Mouse (Mus musculus): Measurements from ENCODE around the gene Zfp541. TPM values are rescaled to one million over a fixed set of nuclear protein-coding genes. Genes with fewer than 3 reads are reported as not detected.

Zfp541 gene
- total RNA-seq, 2 experiments from 2014 or later, result 0.66 to 0.70 TPM

DNA sequence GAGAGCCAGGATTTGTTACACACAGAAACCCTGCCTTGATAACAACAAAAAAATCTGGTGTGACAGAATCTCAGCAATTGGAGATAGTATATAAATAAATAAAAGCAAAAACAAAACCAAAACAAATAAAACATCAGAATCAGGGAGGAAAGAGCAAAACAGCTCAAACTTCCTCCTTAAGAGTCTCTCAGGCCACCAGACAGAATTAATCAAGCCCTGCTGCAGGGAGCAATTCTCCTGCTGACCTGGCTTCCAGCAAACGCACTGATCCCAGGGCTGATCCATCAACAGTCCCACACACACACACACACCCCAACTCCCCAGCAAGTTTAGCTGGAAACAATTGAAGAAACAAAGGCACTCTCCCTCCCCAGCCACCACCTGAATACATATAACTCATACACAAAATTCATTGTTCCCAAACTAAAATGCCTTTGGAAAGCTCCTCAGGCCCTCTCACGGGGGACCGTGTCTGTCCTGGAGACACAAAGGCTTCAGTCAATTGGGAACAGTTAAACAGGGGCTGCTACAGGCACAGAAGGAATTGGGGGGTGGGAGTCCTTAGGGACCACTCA lies 17.7 kb upstream of the Zfp541 start:
- no peak for DNase-seq (ENCODE audit: low spot score in 2 of 2)

DNA sequence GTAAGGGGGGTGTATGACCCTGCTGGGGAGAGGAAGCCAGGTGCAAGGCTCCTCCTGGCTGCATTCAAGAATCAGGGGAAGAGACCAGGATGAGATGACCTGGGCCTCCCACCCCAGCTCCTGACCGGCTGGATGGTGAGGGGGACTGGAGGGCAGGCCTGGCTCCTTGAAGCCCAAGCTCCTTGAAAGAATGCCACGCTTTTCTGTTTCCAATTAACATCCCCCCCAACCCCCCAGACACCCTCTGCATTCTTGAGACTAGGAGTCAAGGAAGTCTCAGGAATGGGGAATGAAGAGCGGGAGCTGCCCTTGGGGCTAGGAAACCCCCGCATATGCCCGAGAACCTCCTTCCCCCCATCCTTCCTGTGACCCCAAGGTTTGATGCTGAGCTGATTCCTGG lies 17.1 kb upstream of the Zfp541 start:
- no peak for DNase-seq (ENCODE audit: low spot score in 2 of 2)

DNA sequence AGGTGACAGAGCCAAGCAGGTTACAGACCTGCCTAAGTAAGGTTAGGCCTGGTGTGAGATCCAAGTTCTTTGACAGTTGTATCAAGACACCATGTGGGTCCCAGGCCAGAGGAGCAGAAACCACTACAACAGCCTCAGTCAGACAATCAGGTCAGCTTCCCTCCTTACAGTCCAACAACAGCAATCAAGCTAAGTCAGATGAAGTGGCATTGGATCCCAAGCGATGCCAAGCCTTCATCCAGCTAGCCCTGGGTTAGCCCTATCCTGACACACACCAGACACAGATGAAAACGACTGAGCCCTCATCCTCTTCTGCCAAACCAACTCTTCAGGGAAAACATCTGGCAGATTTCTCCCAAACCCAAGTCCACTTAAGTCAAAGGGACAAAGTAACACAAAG lies 16.1 kb upstream of the Zfp541 start:
- DNase-seq (ENCODE audit: low spot score in 2 of 2), result no peak

DNA sequence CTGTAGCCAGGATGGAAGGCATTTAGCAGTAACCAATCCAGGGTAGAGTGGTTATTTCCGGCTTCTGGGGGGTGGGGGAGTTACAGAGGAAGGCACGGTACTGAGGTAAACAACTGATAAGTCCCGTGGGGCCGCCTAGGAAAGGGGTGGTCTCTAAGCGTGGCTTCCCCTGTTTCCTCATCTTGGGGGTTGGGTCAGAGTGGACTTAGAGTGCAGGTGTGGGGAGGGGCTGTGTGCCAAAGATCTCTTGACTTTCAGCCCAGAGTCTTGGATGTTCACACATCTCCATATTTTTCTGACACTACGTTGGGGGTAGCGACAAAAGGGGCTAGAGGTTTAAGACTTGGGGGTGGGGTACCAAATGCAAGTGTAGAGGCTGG lies 15.5 kb upstream of the Zfp541 start:
- DNase-seq (ENCODE audit: low spot score in 2 of 2), result no peak

DNA sequence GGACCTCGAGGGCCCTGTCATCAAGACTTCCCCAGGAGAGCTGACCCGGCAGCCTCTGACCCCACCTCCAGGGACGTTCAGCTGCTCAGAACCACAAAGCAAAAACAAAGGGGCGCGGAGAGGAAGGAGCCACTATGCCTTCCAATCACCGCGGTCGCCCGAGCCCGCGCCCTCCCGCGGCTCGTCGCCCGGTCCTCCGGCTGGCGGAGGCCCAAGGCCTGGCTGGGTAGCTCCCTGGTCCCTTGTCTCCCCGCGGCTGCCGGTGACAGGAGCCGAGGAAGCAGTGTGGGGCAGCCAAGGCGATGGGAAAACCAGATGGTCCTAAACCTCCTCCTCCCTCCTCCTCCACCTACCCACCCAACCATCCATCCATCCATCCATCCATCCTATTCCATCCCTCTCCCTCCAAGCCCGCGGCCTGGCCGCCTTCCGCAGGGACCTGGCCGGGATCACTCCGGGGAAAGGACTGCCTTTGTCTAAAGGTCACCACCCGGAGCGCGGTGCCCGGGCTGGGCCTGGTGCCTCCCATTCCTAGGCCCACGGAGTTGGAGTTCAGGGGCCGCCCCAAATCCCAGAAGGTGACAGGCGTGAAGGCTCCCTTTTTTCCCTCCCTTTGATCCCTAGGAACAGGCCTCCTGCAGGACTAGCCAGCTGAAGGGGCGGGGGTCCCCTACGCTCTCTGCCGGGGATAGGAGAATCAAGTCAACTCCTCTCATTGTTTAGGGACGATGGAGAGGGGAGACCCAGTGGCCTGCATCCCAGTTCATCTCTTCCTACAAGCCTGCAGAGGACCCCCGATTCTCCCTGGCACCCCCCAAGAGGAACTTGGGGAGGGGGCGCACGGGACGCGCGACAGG lies 14.9 kb upstream of the Zfp541 start:
- peak; percentile 68 to 83 for DNase-seq (ENCODE audit: low spot score in 2 of 2)

DNA sequence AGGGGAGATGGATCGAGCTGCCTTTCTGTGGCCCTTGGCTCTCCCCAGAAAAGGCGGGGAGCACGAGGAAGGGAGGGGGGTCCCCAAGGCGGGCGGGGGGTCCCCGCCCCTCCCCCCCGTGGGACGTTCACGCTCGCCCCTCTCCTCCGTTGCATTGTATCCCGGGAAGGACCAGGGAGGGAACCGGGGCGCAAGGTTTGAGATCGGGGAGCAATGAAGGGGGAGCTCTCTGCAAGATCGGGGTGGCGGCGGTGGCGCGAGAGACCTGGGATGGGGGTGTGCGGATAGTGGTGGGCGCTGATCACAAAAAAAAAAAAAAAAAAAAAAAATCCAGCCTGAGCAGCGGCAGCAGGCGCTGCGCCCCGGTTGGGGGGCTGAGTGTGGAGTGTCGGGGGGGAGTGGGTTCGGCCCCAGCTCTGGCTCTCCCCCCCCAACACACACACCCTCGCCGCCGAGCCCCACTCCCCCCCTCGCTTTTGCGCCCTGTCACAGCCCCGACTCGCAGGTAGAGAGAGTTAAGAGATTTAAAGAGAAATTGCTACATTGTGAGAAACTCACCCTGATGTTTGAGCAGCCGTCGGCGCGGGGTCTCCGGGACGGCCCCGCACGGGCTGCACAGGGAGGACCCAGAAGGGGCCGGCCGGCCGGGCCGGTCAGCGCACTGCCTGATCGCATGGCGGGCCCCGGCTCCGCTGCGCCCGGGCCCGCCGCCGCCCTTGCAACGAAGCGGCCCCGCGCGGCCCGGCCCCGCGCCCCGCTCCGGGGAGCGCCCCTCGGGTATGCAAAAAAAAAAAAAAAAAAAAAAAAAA lies 14.1 kb upstream of the Zfp541 start, which contains the start of gene Bicra:
Bicra (minus strand) TSS at position 584 of the 809 bp plus-strand sequence.
- DNase-seq (ENCODE audit: low spot score in 2 of 2), result peak; percentile 70 to 73

DNA sequence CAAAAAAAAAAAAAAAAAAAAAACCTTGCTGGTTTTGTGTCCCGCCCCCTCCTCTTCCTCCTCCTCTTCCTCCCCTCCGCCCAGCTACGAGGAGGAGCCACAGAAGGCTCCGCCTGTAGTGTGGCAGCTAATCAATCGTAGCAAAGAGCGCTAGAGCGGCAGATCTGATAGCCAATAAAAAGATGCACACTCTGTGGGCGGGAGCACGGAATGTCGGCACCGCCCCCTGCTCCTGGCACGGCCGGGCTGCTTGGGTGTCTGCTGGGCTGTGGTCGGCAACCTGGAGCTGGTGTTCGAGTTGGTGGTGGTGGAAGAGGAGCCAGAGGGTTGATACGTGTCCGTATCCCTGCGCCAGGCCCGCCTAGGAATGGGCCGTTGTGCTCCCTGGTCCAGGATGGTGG lies 13.4 kb upstream of the Zfp541 start:
- peak; percentile 97 to 98 for DNase-seq (ENCODE audit: low spot score in 2 of 2)

DNA sequence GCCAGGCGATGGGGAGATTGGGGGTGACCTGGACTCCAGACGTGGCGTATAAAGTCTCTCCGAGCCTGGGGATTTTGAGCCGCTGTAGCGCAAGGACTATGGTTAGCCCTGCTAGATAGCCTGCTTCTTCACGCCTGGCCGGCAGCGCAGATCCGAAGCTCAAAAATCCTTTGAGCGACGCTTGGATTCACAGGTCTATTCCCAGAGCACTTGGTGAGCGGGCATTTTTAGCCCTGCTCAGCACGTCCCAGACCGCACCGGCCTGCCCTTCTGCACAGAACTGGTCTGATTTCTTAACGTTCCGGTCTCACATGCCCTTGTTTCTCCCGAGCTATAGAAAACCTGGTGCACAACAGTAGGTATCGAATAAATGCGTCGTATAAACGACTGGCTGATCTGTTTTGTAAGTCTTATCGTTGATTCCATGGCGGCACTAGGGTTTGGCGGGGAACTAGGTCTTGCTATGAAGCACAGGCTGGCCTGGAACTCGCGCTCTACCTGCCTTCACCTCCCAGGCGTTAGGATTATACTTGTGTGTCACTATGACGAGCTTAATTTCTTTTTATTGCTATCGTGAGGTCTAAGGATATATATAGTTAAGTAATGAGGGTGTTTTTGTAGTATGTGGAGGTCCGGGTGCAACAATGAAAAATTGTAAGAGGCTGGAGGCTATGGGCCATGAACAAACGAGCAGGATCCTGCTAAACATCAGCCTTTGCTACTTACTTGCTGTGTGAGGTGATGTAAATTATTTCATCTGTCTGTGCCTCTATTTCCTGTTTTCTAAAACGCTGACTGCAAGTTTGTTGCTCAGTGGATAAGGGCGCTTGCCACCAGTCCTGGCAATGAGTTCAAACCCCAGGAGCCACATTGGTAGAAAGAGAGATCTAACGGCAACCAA lies 12.7 kb upstream of the Zfp541 start:
- peak in 1 of 2 experiments; percentile 28 for DNase-seq (ENCODE audit: low spot score in 2 of 2)

DNA sequence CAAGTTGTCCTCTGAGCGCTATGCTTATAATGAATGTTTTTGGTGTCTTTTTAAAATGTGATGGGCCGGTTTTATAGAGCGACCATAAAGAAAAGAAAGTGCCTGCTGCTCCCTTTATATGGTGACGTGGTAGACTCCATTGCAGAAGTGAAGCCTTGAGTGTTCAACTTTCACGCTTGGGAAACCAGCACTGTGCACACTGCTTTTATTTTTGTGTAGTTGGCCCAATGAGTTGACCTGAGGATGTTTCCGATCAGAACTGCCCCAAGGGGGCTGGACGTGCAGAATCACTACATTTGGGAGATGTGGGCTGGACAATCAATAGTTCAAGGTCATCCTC lies 12.1 kb upstream of the Zfp541 start:
- no peak for DNase-seq (ENCODE audit: low spot score in 2 of 2)

DNA sequence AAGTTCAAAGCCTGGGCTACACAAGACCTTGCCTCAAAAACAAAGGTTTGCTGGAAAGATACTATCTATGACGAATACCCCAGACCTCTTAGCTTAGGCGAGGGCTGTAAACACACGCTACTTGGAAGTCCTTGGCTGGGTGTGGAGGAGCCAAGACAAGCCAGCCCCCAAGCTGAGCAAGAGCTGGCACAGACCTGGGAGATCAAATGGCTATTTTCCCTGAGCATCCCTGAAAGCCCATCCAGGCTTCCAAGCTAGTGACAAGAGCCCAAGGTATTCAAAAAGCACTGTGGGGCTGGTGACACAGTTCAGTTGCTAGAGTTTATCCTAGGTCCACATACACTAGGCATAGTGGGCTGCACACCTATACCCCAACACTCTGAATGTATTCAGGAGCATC lies 11.0 kb upstream of the Zfp541 start:
- no peak for DNase-seq (ENCODE audit: low spot score in 2 of 2)

DNA sequence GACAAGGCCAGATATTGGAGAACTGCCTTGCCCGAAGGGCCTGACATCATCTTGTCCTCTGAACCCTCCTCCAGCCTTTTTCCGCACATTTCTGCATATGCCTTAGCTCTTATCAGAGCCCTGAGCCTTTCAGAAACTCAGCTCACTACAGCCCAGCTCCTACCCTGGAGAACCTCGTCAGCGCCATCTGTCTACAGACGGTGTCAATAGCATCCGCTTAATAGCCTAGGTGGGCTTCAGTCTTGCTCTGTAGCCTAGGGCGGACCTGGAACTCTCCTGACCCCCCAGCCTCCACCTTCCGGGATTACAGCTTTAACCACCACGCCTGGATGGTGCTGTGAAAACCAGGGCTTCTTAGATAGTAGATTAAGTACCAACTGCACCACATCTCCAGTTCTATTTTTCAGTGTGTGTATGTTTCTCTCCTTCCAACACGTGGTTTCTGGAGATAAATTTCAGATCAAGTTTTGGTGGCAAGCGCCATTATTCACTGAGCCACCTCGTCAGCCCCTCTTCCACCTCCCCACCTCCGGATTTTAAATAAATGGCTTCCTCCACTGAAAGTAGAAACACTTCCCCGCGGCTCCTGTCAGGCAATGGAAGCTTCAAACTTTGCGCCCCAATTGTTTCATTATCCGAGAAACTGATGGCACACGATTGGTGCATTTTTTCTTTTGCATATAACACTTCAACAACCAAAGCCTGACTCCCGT lies 9.6 kb upstream of the Zfp541 start:
- peak; percentile 79 to 81 for DNase-seq (ENCODE audit: low spot score in 2 of 2)

DNA sequence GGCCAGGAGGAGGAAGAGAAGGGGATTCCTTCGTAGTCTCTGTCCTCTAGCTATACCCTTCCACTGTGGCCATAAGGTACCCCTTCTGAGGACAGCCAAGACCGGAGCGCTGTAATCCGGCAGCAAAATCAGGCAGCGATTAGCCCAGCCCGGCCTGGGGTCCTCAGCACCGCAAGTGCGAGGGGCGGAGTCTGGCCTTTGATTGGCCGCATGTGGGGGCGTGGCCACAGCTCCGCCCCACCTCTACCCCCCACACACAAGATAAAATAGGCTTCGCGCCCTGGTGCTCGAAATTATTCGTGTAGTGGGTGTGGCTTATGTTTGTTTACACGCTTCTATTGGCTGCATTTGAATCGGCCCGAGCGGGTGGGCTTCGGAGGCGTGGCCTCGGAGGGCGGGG lies 8.9 kb upstream of the Zfp541 start:
- peak; percentile 71 to 82 for DNase-seq (ENCODE audit: low spot score in 2 of 2)

DNA sequence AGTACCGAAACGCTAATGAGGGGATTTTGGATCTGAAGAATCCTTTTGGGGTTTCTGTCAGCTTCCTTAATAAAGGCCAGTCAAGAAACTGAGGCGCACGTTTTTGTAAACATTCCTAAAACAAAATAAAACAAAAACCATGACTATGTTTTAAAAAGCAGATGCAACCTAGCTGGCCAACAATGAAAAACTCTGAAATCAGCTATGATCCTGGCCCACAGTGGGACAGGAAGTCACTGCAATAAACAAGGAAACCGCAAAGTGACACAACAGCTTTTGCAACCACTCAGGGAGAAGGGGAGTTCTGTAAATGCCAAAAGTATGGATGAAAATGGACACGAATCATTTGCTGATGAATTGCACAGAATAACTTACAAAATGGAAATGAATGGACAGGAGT lies 8.5 kb upstream of the Zfp541 start:
- no peak for DNase-seq (ENCODE audit: low spot score in 2 of 2)

DNA sequence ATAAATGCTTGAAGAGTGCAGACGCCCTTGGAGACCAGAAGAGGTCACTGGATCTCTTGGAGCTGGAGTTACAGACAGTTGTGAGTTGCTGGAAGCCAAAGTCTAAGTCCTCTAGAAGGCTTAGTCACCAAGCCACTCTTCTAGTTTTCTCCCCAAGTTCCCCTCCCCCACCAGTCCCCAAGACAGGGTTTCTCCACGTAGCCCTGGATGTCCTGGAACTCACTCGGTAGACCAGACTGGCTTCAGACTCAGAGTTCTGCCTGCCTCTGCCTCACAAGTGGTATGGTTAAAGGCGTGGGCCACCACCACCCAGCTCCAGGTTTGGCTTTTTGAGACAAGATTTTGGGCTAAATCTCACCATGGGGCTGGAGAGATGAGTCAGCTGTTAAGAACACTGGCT lies 6.6 kb upstream of the Zfp541 start:
- no peak for DNase-seq (ENCODE audit: low spot score in 2 of 2)

DNA sequence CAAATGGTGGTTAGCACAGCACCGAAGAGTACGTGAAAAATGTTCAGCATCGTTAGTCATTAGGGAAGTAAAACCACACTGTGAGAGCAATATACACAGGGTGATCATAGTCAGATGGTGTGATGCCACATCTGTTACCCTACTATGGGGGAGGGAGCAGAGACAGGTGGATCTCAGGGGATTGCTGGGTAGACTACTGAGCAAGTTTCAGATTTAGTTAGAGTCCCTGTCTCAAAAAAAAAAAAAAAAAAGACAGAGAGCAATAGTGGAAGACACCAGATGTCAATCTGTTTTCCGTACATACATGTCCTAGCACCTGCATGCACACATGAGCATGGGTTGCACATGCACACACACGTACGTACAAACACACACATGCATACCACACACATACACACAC lies 5.9 kb upstream of the Zfp541 start:
- no peak for DNase-seq (ENCODE audit: low spot score in 2 of 2)

DNA sequence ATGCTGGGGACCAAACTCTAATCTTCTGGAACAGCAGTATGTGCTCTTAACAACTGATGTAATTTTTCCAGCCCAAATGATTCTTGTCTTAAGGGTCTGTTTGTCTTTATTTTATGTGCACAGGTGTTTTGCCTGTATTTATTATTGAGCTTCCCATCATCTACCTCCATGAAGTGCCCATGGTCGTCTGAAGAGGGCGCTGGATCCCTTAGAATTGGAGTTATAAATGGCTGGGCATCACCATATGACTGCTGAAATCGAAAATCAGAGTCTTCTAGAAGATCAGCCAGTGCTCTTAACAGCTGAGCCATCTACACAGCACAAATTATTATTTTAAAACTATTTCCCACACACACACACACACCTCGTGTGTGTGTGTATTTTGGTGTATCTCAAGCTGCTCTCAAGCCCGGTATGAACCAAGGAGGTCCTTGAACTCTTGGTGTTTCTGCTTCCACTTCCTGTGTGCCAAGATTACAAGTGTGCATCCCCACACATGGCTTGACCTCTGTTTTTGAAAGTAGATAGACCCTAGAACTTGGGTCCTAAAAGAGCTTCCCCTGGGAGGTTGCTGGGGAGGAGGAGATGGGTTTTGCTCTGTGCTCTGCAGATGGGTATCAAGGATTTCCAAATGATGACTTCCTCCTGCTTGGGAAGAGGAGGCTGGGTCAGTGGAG lies 5.0 kb upstream of the Zfp541 start:
- peak; percentile 52 to 73 for DNase-seq (ENCODE audit: low spot score in 2 of 2)

DNA sequence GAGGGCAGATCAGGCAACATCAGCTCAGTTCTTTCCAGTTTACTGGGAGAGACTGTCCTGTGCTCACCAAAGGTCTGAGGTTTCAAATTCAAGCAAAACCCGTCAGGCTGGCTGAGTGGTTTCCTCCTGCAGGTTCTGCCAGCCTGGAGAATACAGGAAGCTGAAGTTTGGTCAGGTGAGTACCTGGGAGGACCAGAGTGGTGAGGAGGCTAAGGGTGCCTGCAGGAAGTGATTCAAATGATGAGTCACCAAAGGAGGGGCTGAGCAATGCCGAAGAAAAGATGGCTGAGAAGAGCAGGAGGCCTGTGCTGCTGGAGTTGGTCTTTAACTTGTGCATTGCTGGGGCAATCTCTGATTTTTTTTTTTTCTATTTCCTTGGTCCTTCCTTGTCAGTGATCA lies 4.5 kb upstream of the Zfp541 start:
- DNase-seq (ENCODE audit: low spot score in 2 of 2), result no peak

DNA sequence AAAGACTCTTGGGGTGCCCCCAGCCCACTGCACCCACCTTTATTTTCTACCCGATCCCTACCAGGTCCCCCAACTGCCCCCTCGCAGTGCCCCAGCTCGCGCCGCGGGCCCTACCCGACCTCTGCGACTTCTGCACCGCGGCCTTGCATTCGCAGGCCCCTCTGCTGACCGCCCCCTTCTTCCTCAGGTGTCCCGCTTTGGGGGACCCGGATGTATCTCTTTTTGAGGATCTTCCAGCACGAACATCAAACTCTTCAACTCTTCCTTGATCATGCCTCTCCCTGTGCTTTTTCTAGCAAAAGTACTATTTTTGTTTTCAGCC lies 446 bp downstream of the Zfp541 start:
- DNase-seq (ENCODE audit: low spot score in 2 of 2), result no peak

DNA sequence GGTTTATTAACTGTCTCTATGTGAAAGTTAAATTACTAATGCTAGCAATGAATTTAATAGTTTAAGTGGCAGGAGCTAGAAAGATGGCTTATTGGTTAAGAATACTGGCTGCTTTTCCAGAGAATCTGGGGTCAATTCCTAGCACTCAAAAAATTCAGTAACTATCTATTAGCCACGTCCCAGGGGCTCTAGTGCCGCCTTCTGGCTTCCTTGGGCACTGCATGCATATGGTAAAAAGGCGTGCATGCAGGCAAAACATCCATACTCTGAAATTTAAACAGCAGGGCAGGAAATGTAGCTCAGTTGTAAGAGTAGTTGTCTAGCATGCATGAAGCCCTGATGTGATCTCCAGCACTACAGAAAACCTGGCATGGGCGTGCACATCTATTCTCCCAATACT lies 1.9 kb downstream of the Zfp541 start:
- DNase-seq (ENCODE audit: low spot score in 2 of 2), result no peak

DNA sequence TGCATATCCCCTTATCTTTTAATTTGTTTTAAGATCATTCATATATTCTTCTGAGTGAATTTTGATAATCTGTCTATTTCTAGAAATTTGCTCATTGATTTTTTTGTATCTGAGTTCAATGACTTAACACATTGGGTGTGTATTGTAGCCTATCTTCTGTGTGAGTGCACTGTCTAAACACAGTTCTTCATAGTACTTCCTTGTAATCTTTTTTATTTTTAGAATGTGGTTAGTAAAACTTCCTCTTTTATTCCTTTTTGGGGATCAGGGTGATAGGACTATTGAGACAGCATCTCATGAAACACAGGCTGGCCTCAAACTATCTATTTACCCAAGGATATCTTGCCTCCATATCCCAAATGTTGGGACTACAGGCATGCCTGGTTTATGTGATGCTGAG lies 9.2 kb downstream of the Zfp541 start:
- no peak for DNase-seq (ENCODE audit: low spot score in 2 of 2)

Data from left cerebral cortex, adult 18-20 months (tissue).